In the genomic region with DNA sequence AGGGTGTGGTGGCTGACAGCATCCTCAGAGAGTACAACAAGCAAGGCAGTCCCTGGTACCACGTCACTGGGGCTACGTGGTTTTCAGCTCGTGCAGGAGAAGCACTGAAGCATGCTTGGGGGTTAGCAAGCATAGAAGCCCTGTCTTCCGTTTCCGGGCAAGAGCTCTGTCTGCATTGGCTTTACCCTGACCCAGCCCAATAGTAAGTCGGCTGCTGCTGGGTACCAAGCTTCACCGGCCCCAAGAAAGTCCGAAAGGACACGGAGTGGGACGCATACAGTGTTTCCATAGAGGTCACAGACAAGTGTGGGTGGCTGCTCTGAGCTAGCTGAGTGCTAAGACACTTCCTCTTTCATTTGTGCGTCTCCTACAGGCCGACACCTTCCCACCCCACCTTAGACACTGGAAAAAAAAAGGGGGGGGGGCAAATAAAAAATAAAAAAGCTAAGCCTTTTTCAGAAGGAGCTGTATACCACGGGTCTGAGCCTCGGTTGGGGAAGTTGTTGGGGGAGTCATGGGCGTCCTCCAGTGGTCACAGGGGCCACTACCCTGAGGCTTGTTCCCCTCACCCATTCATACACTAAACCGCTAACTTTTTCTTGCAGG, we compare ENCODE assay signal across 9 mouse cellular contexts. TPM values are rescaled to one million over a fixed set of nuclear protein-coding genes. Genes with fewer than 3 reads are reported as not detected.
DNase-seq lines count a peak whose midpoint lies in the region; ATAC-seq lines count a peak whose summit lies in the region.
"Had no signal": no experiment of that assay in that cellular context is flagged by ENCODE, and none has a peak within 500 bp of the region (broad histone marks: within the 10 kb centered on the region; RNA-seq: fewer than 3 reads in every experiment).

No protein-coding gene starts in this region.

- no peak overlapping the region for H3K27ac ChIP-seq in liver, embryonic 11.5 days (ENCODE audit: low read depth, low read length)
- H3K27ac ChIP-seq in hindbrain, embryonic 13.5 days, result no peak overlapping the region

- intact Hi-C loops in left cerebral cortex, postnatal 36 days (cut with DNase I), result loop anchor here (5.0 kb wide), 2 partner anchors 103 to 178 kb away; no protein-coding TSS in a partner anchor

- no peaks in the 10 kb centered on the region for H3K27me3 ChIP-seq in liver, embryonic 11.5 days (replicated peaks; ENCODE audit: control insufficient read depth, insufficient read depth, low read length)
- H3K27me3 ChIP-seq in hindbrain, embryonic 13.5 days, result no peaks in the 10 kb centered on the region

- H3K9me3 ChIP-seq in liver, embryonic 11.5 days (ENCODE audit: control insufficient read depth, low read length), result no peaks in the 10 kb centered on the region; the same call in 1 of the 2 replicates
- H3K9me3 ChIP-seq in hindbrain, embryonic 13.5 days, result no peaks in the 10 kb centered on the region

- 0 out of 2 replicates have a peak overlapping the region, but pooled peaks have one; percentile 4 for H3K4me3 ChIP-seq in liver, embryonic 11.5 days (ENCODE audit: low read depth, low read length)
- no peak overlapping the region for H3K4me3 ChIP-seq in hindbrain, embryonic 13.5 days

- WGBS in liver, embryonic 11.5 days, result 33% methylated on average over 16 of the region's 16 CpGs
- WGBS in hindbrain, embryonic 13.5 days, result 55% methylated on average over 16 of the region's 16 CpGs

- peaks cover 7% of the 10 kb centered on the region; the same call in 1 of the 2 replicates for H3K4me1 ChIP-seq in liver, embryonic 11.5 days (replicated peaks; ENCODE audit: control insufficient read depth, insufficient read depth, low read length)
- H3K4me1 ChIP-seq in hindbrain, embryonic 13.5 days (replicated peaks), result 0 out of 2 replicates have a peak, but pooled peaks cover 2% of the 10 kb centered on the region

- ATAC-seq in liver, embryonic 11.5 days (replicated peaks; ENCODE audit: low FRiP score), result 0 out of 2 replicates have a peak, but pooled peaks have one; percentile 8
- peak; percentile 72 for ATAC-seq in common myeloid progenitor, adult 5-6 weeks (replicated peaks; ENCODE audit: low read depth, poor library complexity, severe bottlenecking)
- ATAC-seq in megakaryocyte, adult 5-6 weeks (ENCODE audit: poor library complexity, severe bottlenecking), result peak; percentile 83
- ATAC-seq in hindbrain, embryonic 13.5 days (ENCODE audit: low FRiP score), result no peak

- DNase-seq in liver, embryonic 11.5 days (ENCODE audit: low spot score), result no peak
- DNase-seq in liver, result no peak
- DNase-seq in thymus, postnatal 25 days, result peak; percentile 77
- DNase-seq in embryo, embryonic 9.5 days (ENCODE audit: extremely low spot score), result no peak
- DNase-seq in left cerebral cortex, postnatal 36 days (ENCODE audit: low spot score in 2 of 2), result no peak
- DNase-seq: lung, embryonic 14.5 days had no signal

- peak overlapping the region; percentile 35 for H3K4me2 ChIP-seq in liver, embryonic 11.5 days
- H3K4me2 ChIP-seq in hindbrain, embryonic 13.5 days, result no peak overlapping the region
- H3K4me2 ChIP-seq: lung, embryonic 14.5 days had no signal

- no peaks in the 10 kb centered on the region for H3K36me3 ChIP-seq in liver, embryonic 11.5 days (ENCODE audit: control insufficient read depth, insufficient read depth, low read length)
- H3K36me3 ChIP-seq in hindbrain, embryonic 13.5 days, result no peaks in the 10 kb centered on the region

- no peak overlapping the region for H3K9ac ChIP-seq in liver, embryonic 11.5 days (ENCODE audit: low read depth, low read length)
- no peak overlapping the region for H3K9ac ChIP-seq in hindbrain, embryonic 13.5 days
- H3K9ac ChIP-seq: lung, embryonic 14.5 days had no signal

RNA-seq across cellular contexts. Expression of gene Amz2, which starts 5.7 kb away (rescaled TPM):
- polyA plus RNA-seq in liver, embryonic 11.5 days (2014; fragmentation: Nextera tagmentation; extraction: Ambion mirVana), result 33.7 and 35.5 TPM in 2 replicates
- 50.8 and 62.2 TPM in 2 replicates for total RNA-seq in common myeloid progenitor, adult 5-6 weeks (2017)
- total RNA-seq in megakaryocyte, adult 5-6 weeks (2015), result 19.2 and 26.5 TPM in 2 replicates
- 51.3 and 51.7 TPM in 2 replicates for total RNA-seq in megakaryocyte, adult 5-6 weeks (2017)
- polyA plus RNA-seq in hindbrain, embryonic 13.5 days (2015; fragmentation: Nextera tagmentation; extraction: Ambion mirVana), result 54.8 and 57.0 TPM in 2 replicates
- 10 to 100 TPM; 42.2 to 49.9 TPM for total RNA-seq in left cerebral cortex, postnatal 36 days (2021)

RNA-seq across cellular contexts. Expression of gene 9930022D16Rik, which starts 6.3 kb away (rescaled TPM):
- polyA plus RNA-seq in liver, embryonic 11.5 days (2014; fragmentation: Nextera tagmentation; extraction: Ambion mirVana), result not detected in 2 replicates
- total RNA-seq in common myeloid progenitor, adult 5-6 weeks (2017), result 0.58 TPM in 1 of 2 replicates, not detected in the other
- total RNA-seq in megakaryocyte, adult 5-6 weeks (2015), result 0.07 TPM in 1 of 2 replicates, not detected in the other
- 0.08 TPM in 1 of 2 replicates, not detected in the other for total RNA-seq in megakaryocyte, adult 5-6 weeks (2017)
- polyA plus RNA-seq in hindbrain, embryonic 13.5 days (2015; fragmentation: Nextera tagmentation; extraction: Ambion mirVana), result not detected in 2 replicates
- not detected for total RNA-seq in left cerebral cortex, postnatal 36 days (2021)
- polyA plus RNA-seq: lung, embryonic 14.5 days had no signal

RNA-seq across cellular contexts. Expression of gene Arsg, which starts 53.1 kb away (rescaled TPM):
- polyA plus RNA-seq in liver, embryonic 11.5 days (2014; fragmentation: Nextera tagmentation; extraction: Ambion mirVana), result 5.8 and 6.2 TPM in 2 replicates
- 1.8 and 2.7 TPM in 2 replicates for total RNA-seq in common myeloid progenitor, adult 5-6 weeks (2017)
- 4.9 and 6.2 TPM in 2 replicates for total RNA-seq in megakaryocyte, adult 5-6 weeks (2015)
- total RNA-seq in megakaryocyte, adult 5-6 weeks (2017), result 6.2 and 7.5 TPM in 2 replicates
- polyA plus RNA-seq in hindbrain, embryonic 13.5 days (2015; fragmentation: Nextera tagmentation; extraction: Ambion mirVana), result 5.0 and 8.9 TPM in 2 replicates
- 10 to 100 TPM; 11.6 to 14.2 TPM for total RNA-seq in left cerebral cortex, postnatal 36 days (2021)

RNA-seq across cellular contexts. Expression of gene Slc16a6, which starts 53.3 kb away (rescaled TPM):
- polyA plus RNA-seq in liver, embryonic 11.5 days (2014; fragmentation: Nextera tagmentation; extraction: Ambion mirVana), result 52.2 and 58.7 TPM in 2 replicates
- total RNA-seq in common myeloid progenitor, adult 5-6 weeks (2017), result 11.5 and 12.8 TPM in 2 replicates
- total RNA-seq in megakaryocyte, adult 5-6 weeks (2015), result 27.4 and 27.6 TPM in 2 replicates
- total RNA-seq in megakaryocyte, adult 5-6 weeks (2017), result 10.5 and 14.7 TPM in 2 replicates
- 4.1 and 6.3 TPM in 2 replicates for polyA plus RNA-seq in hindbrain, embryonic 13.5 days (2015; fragmentation: Nextera tagmentation; extraction: Ambion mirVana)
- total RNA-seq in left cerebral cortex, postnatal 36 days (2021), result 10 to 100 TPM; 10.2 to 12.6 TPM

RNA-seq across cellular contexts. Expression of gene Gna13, which starts 57.4 kb away (rescaled TPM):
- 24.9 and 25.3 TPM in 2 replicates for polyA plus RNA-seq in liver, embryonic 11.5 days (2014; fragmentation: Nextera tagmentation; extraction: Ambion mirVana)
- 43.8 and 49.6 TPM in 2 replicates for total RNA-seq in common myeloid progenitor, adult 5-6 weeks (2017)
- 59.5 and 61.2 TPM in 2 replicates for total RNA-seq in megakaryocyte, adult 5-6 weeks (2015)
- 54.2 and 57.3 TPM in 2 replicates for total RNA-seq in megakaryocyte, adult 5-6 weeks (2017)
- 15.1 and 16.6 TPM in 2 replicates for polyA plus RNA-seq in hindbrain, embryonic 13.5 days (2015; fragmentation: Nextera tagmentation; extraction: Ambion mirVana)
- 10 to 100 TPM; 47.6 to 48.0 TPM for total RNA-seq in left cerebral cortex, postnatal 36 days (2021)
